Mouse (Mus musculus) heart, embryonic 14.5 days (tissue): Measurements from ENCODE around the gene Fbxo40. TPM values are rescaled to one million over a fixed set of nuclear protein-coding genes. Genes with fewer than 3 reads are reported as not detected.

Source experiments
- ATAC-seq: fragments of 200-750 bp; cut with Nextera tagmentation; 2 replicates; pipeline ENCODE4 v1.8.0; 2017; ENCODE audit warnings: low read depth, moderate TSS enrichment; ENCODE audit not compliant: insufficient number of reproducible peaks, insufficient read depth, low FRiP score
- H3K27ac ChIP-seq, 2 experiments: fragments of 200-500 bp in 1 of 2; fragments of 300-500 bp in 1 of 2; sonication (generic) in 1 of 2; replicated peaks in 1 of 2; 2 replicates each; pipeline ENCODE4 v1.5.1; 2012 to 2014; ENCODE audit warnings: low read depth in 2 of 2, low read length in 2 of 2, control low read depth in 1 of 2, mild to moderate bottlenecking in 1 of 2, mixed read lengths in 1 of 2; ENCODE audit not compliant: control insufficient read depth in 1 of 2, insufficient read depth in 1 of 2
- H3K27me3 ChIP-seq: fragments of 300-500 bp; sonication (generic); 2 replicates; pipeline ENCODE4 v1.6.1; 2014; ENCODE audit warnings: mild to moderate bottlenecking, low read length, control low read depth; ENCODE audit not compliant: control insufficient read depth, insufficient read depth
- H3K36me3 ChIP-seq: fragments of 300-500 bp; sonication (generic); 2 replicates; pipeline ENCODE4 v1.6.1; 2014; ENCODE audit warnings: mild to moderate bottlenecking, control low read depth, low read length, mixed read lengths; ENCODE audit not compliant: control insufficient read depth, insufficient read depth
- H3K4me1 ChIP-seq, 2 experiments: fragments of 200-500 bp in 1 of 2; fragments of 300-500 bp in 1 of 2; sonication (generic) in 1 of 2; 2 replicates each; pipeline ENCODE4 v1.6.1; 2012 to 2014; ENCODE audit warnings: low read length in 2 of 2, control low read depth in 1 of 2, mixed read lengths in 1 of 2; ENCODE audit not compliant: control insufficient read depth in 2 of 2, insufficient read depth in 2 of 2
- H3K4me2 ChIP-seq: fragments of 300-500 bp; sonication (generic); 2 replicates; pipeline ENCODE4 v1.6.1; 2014; ENCODE audit warnings: mild to moderate bottlenecking, low read length
- H3K4me3 ChIP-seq, 2 experiments: fragments of 200-500 bp in 1 of 2; fragments of 300-500 bp in 1 of 2; sonication (generic) in 1 of 2; 2 replicates each; pipeline ENCODE4 v1.5.1; 2012 to 2014; ENCODE audit warnings: low read length in 2 of 2, mild to moderate bottlenecking in 2 of 2, control low read depth in 1 of 2, low read depth in 1 of 2, moderate library complexity in 1 of 2; ENCODE audit not compliant: control insufficient read depth in 1 of 2, insufficient read depth in 1 of 2
- H3K9ac ChIP-seq: fragments of 300-500 bp; sonication (generic); 2 replicates; pipeline ENCODE4 v1.6.1; 2014; ENCODE audit warnings: mild to moderate bottlenecking, low read length
- H3K9me3 ChIP-seq: fragments of 300-500 bp; sonication (generic); 2 replicates; pipeline ENCODE4 v1.6.1; 2016; ENCODE audit warnings: low read length, control low read depth; ENCODE audit not compliant: control insufficient read depth
- WGBS: fragments of 180-500 bp; shearing (Covaris S2); extraction: QIAGEN DNeasy Blood & Tissue Kit; methylation state at CpG from one replicate; pipeline ENCODE4 v1.1.7; 2014; 5-methylcytosine and 5-hydroxymethylcytosine counted together
- polyA plus RNA-seq: library from polyadenylated mRNA; unstranded; fragments of >200 nt; fragmentation: Nextera tagmentation; extraction: Ambion mirVana; gene quantifications from 2 replicates; pipeline ENCODE4 v1.2.1, GENCODE M21; 2014

The Fbxo40 gene
- polyA plus RNA-seq, 1 experiment from 2014 or later = 12.5 TPM

DNA sequence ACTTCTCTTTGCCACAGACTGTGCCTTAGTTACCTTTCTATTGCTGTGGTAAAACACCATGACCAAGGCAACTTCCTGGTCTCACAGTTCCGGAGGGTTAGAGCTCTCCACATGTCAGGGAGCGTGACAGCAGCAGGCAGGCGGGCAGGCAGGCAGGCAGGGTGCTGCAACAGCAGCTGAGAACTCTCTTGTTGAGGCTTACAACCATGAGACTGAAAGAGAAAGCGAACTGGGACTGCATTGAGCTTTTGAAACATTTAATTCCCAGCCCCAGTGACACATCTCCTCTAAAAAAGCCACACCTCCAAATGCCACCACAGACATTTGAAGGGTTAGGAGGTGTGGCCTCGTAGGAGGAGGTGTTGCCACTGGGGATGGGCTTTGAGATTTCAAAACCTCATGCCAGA lies 4.6 kb downstream of the Fbxo40 start:
- H3K4me1 ChIP-seq = peaks cover 8 to 26% of the 10 kb centered on the region in 2 experiments
- 0 out of 2 replicates have a peak, but pooled peaks cover 5% of the 10 kb centered on the region for H3K36me3 ChIP-seq
- no peaks in the 10 kb centered on the region for H3K27me3 ChIP-seq
- H3K9me3 ChIP-seq = no peaks in the 10 kb centered on the region
- H3K27ac ChIP-seq = no peak overlapping the region
- H3K9ac ChIP-seq = no peak overlapping the region
- no peak overlapping the region for H3K4me2 ChIP-seq
- 63% methylated on average over 5 of the region's 5 CpGs for WGBS
- no peak for ATAC-seq
- H3K4me3 ChIP-seq = no peak overlapping the region

DNA sequence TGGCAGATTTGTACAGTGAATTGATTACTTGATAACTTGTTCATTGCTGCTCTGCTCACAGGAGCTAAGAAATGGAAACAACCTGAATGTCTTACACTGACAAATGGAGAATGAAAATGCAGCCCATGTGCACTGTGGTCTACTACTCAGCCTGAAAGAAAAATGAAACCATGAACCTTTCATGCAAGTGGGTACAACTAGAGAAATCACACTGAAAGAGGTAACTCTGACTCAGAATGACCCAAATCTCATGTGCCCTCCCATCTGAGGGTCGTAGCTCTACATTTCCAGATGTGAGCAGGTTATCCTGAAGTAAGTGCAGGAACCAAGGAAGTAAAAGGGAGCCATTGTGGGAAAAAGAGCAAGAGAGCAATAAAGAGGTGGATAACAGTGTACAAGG lies 6.5 kb downstream of the Fbxo40 start:
- Histone ChIP-seq H3K9ac (no peak overlapping the region), H3K27ac (peak overlapping the region in 1 of 2 experiments; percentile 8; a peak in 1 of 4 replicates), H3K27me3 (no peaks in the 10 kb centered on the region), H3K36me3 (peaks cover 8% of the 10 kb centered on the region; the same call in 1 of the 2 replicates), H3K4me2 (no peak overlapping the region; the same call in 1 of the 2 replicates), H3K4me1 (peaks cover 5 to 26% of the 10 kb centered on the region in 2 experiments), H3K9me3 (no peaks in the 10 kb centered on the region), H3K4me3 (no peak overlapping the region)
- ATAC-seq = no peak
- 84% methylated on average over 1 of the region's 1 CpGs for WGBS

DNA sequence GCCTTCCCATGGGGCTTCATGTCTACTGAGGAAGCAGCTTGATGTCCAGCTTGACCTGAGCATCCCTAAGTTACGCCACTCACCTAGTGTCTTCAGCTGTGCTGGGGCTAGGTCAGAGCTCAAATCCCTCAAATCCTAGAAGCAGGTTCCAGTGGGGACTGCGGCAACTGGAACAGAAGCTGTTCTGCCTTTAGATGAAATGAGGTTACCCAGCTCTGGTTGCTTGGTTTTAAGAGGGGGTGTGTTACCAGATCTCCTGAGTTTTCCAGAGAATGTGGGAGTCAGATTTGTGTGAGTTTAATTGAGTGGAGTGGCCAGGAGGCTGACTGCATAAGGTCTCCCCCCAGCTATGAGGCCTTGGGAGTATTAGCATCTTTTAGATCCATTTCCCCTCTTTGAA lies 11.1 kb downstream of the Fbxo40 start:
- Histone ChIP-seq H3K36me3 (peaks cover 11% of the 10 kb centered on the region; the same call in 1 of the 2 replicates), H3K27ac (no peak overlapping the region), H3K4me3 (no peak overlapping the region), H3K4me1 (peaks cover 2 to 12% of the 10 kb centered on the region in 2 experiments; a peak in 2 of 4 replicates), H3K9me3 (no peaks in the 10 kb centered on the region), H3K4me2 (no peak overlapping the region), H3K9ac (no peak overlapping the region), H3K27me3 (no peaks in the 10 kb centered on the region)
- 88% methylated on average over 2 of the region's 2 CpGs for WGBS
- no peak for ATAC-seq

DNA sequence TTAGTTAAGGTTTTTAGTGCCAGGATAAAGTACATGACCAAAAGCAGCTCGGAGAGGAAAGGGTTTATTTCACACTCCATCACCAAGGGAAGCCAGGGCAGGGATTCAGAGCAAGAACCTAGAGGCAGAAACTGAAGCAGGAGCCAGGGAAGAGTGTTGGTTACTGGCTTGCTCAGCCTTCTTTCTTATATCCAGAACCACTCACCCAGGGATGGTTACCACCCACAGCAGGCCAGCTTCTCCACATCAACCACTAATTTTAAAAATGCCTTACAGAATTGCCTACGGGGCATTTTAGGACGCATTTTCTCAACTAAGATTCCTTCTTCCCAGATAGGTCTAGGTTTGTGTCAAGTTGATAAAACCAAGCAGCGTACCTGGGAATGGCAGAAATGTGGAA lies 26.9 kb downstream of the Fbxo40 start:
- no peak overlapping the region for H3K4me2 ChIP-seq
- peaks cover 56% of the 10 kb centered on the region for H3K36me3 ChIP-seq
- no peaks in the 10 kb centered on the region for H3K9me3 ChIP-seq
- no peaks in the 10 kb centered on the region for H3K27me3 ChIP-seq
- H3K9ac ChIP-seq = no peak overlapping the region
- WGBS = 77% methylated on average over 4 of the region's 4 CpGs
- no peak overlapping the region for H3K4me3 ChIP-seq
- H3K27ac ChIP-seq = no peak overlapping the region
- no peaks in the 10 kb centered on the region for H3K4me1 ChIP-seq
- no peak for ATAC-seq

DNA sequence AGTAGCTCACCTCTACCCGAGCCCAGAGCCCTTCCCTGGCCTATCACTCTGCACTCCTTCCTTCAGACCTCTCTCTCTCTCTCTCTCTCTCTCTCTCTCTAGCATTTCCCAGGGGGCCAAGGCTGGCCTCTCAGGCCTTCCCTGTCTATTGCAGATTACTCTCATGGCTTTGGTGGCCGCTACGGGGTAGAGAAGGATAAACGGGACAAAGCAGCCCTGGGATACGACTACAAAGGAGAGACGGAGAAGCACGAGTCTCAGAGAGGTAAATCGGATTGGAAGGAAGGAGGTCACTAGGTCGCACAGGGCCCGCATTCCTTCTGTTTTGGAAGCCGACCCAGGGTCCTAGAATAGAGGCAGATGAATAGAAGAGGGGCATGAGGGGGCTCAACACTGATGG lies 35.2 kb downstream of the Fbxo40 start:
- Histone ChIP-seq H3K4me3 (no peak overlapping the region), H3K27me3 (no peaks in the 10 kb centered on the region), H3K9me3 (no peaks in the 10 kb centered on the region), H3K4me2 (no peak overlapping the region), H3K27ac (no peak overlapping the region), H3K4me1 (no peaks in the 10 kb centered on the region), H3K36me3 (no peaks in the 10 kb centered on the region), H3K9ac (no peak overlapping the region)
- WGBS = 77% methylated on average over 11 of the region's 11 CpGs
- no peak for ATAC-seq

DNA sequence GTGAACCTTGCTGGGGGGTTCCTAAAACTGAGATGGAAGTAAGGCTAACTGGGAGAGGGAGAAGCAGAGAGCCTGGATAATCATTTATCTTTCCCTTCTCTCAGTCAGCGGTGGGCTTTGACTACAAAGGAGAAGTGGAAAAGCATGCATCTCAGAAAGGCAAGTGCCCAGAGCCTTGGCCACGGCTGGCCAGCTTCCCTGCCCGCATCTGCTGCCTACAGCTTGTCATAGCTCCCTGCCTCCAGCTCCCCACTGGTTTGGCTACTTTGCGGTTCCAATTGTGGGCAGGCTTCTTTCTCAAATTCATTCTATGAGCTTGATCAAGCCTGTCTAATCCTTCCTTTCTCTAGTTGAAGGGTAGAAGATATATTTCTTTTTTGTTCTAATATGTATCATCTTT lies 39.2 kb downstream of the Fbxo40 start:
- Histone ChIP-seq H3K4me2 (no peak overlapping the region), H3K9ac (no peak overlapping the region), H3K36me3 (no peaks in the 10 kb centered on the region), H3K27ac (no peak overlapping the region), H3K9me3 (no peaks in the 10 kb centered on the region), H3K4me1 (no peaks in the 10 kb centered on the region), H3K27me3 (no peaks in the 10 kb centered on the region), H3K4me3 (no peak overlapping the region)
- ATAC-seq = no peak
- 55% methylated on average over 4 of the region's 4 CpGs for WGBS

DNA sequence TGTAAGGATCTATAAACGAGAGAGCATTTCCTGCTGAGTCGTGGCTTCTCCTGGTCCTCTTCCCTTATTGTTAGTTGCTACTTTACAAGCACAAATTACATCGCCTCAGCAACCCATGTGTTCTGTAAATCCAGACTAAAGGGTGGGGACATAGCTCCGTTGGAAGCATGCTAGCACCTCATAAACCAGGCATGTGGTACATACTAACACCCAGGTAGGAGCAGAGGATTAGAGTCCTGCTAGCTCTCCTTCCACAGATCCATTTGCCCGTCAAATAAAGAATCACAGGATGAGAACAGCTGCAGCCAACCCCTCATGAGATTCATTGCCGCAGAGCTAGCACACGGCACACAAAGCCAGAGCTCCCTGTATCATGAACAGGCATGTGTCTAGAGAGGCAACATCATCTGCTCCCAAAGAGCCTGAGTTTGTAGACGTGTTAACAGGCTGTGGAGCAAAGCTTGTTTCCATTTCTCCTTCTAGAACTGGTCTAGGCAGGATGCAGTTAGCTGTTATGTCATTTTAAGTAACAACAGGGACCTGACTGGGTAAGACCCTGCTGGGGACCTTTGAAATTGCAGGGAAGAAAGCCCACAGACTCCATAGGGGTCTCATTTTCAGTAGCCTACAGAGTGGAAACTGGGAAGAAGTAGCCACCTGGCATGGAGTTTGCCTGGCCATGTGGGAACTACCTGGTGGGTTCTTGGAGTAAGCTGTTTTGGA lies 40.5 kb downstream of the Fbxo40 start:
- WGBS = 62% methylated on average over 8 of the region's 8 CpGs

More for the DNA sequence above, 40.5 kb downstream of the Fbxo40 start:
- Histone ChIP-seq H3K4me2 (no peak overlapping the region), H3K4me1 (peaks cover 0 to 5% of the 10 kb centered on the region in 2 experiments; a peak in 1 of 4 replicates), H3K4me3 (no peak overlapping the region), H3K9me3 (no peaks in the 10 kb centered on the region), H3K36me3 (no peaks in the 10 kb centered on the region), H3K27ac (no peak overlapping the region), H3K9ac (no peak overlapping the region), H3K27me3 (no peaks in the 10 kb centered on the region)
- no peak for ATAC-seq
